Mouse (Mus musculus) liver, adult 2 months (tissue): ENCODE measurements at regions not wholly inside any gene's neighbourhood (a gene's known extent, or its start where the extent isn't known, plus 50 kb on each side); places are given as distances from the start of the nearest gene placed in this dataset.

ENCODE experiments used
- CTCF ChIP-seq: fragments of 200-500 bp; IDR thresholded peaks from 2 replicates; pipeline ENCODE4 v1.5.1; 2011; ENCODE audit warnings: low read depth, low read length, control low read depth
- POLR2A ChIP-seq: fragments of 200-500 bp; IDR thresholded peaks from 2 replicates; pipeline ENCODE4 v1.6.1; 2011; ENCODE audit warnings: low read length, control low read depth; ENCODE audit not compliant: insufficient read depth; ENCODE audit errors: extremely low read depth

- TF ChIP-seq CTCF (no peak), POLR2A (no peak)
Observed at GRCm38 (mm10) chr13:31369182-31369581, 186.8 kb upstream of the Foxq1 start.
